In genomic region chr2:79456575-79457349, GRCm38 (mm10) we compare ENCODE assay signal across 7 mouse cellular contexts. TPM values are rescaled to one million over a fixed set of nuclear protein-coding genes. Genes with fewer than 3 reads are reported as not detected.
DNase-seq lines count a peak whose midpoint lies in the region; ATAC-seq and TF ChIP-seq lines count a peak whose summit lies in the region.

Gene Neurod1, minus strand, starts transcription at chr2:79456751.
Gene Cerkl, minus strand, starts transcription at chr2:79456785.

- peaks cover 35% of the 10 kb centered on the region for H3K27me3 ChIP-seq in forebrain, embryonic 14.5 days (replicated peaks; ENCODE audit: control insufficient read depth, insufficient read depth, low read length)
- H3K27me3 ChIP-seq in midbrain, postnatal 0 days (ENCODE audit: insufficient read depth, low read length) = peaks cover 22% of the 10 kb centered on the region

- intact Hi-C loops in left cerebral cortex, adult 2 months (cut with DNase I) = loop anchor here (5.0 kb wide), 2 partner anchors 99 to 181 kb away; partner anchors contain the start of gene Itprid2

- peak within 1 kb of the TSS; percentile 15; the same call in 1 of the 2 replicates for H3K27ac ChIP-seq in forebrain, embryonic 14.5 days (ENCODE audit: low read depth, low read length)
- H3K27ac ChIP-seq in left cerebral cortex, adult 2 months = peak within 1 kb of the TSS; percentile 80
- no peak within 1 kb of the TSS for H3K27ac ChIP-seq in midbrain, postnatal 0 days (ENCODE audit: low read depth, low read length)

- peak within 1 kb of the TSS; percentile 66 for H3K9ac ChIP-seq in forebrain, embryonic 14.5 days (ENCODE audit: low read length)
- H3K9ac ChIP-seq in midbrain, postnatal 0 days (replicated peaks; ENCODE audit: low read length, poor library complexity, severe bottlenecking) = 0 out of 2 replicates have a peak within 1 kb of the TSS, but pooled peaks have one; percentile 14

- no peaks in the 10 kb centered on the region for H3K36me3 ChIP-seq in forebrain, embryonic 14.5 days (ENCODE audit: control insufficient read depth, insufficient read depth, low read length)
- no peaks in the 10 kb centered on the region for H3K36me3 ChIP-seq in midbrain, postnatal 0 days (ENCODE audit: insufficient read depth, low read length)

- ATAC-seq in forebrain, embryonic 14.5 days = peak; percentile 84
- peak; percentile 83 for ATAC-seq in midbrain, postnatal 0 days (ENCODE audit: low FRiP score)

- peak within 1 kb of the TSS; percentile 43 for H3K4me3 ChIP-seq in forebrain, embryonic 14.5 days (ENCODE audit: low read depth, low read length)
- peak within 1 kb of the TSS; percentile 45 for H3K4me3 ChIP-seq in left cerebral cortex, adult 2 months
- H3K4me3 ChIP-seq in midbrain, postnatal 0 days (ENCODE audit: low read depth, low read length) = peak within 1 kb of the TSS; percentile 36

- DNase-seq in R1 (ENCODE audit: low read depth, low spot score) = peak; percentile 89
- peak; percentile 96 for DNase-seq in cerebellum, adult 11 months
- peak; percentile 93 for DNase-seq in forebrain, embryonic 14.5 days (ENCODE audit: low spot score)
- peak; percentile 55 to 63 for DNase-seq in left cerebral cortex, adult 2 months (ENCODE audit: extremely low spot score in 1 of 2, low spot score in 2 of 2)
- peak; percentile 91 for DNase-seq in midbrain, postnatal 0 days (ENCODE audit: low spot score)
- DNase-seq in spleen, postnatal 10 days (ENCODE audit: low spot score in 2 of 2) = no peak
- DNase-seq in T-cell, adult 2 months (ENCODE audit: low spot score) = no peak

- WGBS in forebrain, embryonic 14.5 days = 1% methylated on average over 41 of the region's 42 CpGs
- under 1% methylated on average over 42 of the region's 42 CpGs for WGBS in midbrain, postnatal 0 days

- no peak for TF ChIP-seq CTCF in left cerebral cortex, adult 2 months (IDR thresholded peaks at IDR 0.05)
- no peak for TF ChIP-seq CTCF in midbrain, postnatal 0 days (IDR thresholded peaks at IDR 0.05)

- H3K9me3 ChIP-seq in forebrain, embryonic 14.5 days (replicated peaks; ENCODE audit: control insufficient read depth, low read length) = no peaks in the 10 kb centered on the region
- H3K9me3 ChIP-seq in midbrain, postnatal 0 days (ENCODE audit: low read length) = no peaks in the 10 kb centered on the region

- H3K4me1 ChIP-seq in forebrain, embryonic 14.5 days (ENCODE audit: control insufficient read depth, insufficient read depth, low read length) = peaks cover 28% of the 10 kb centered on the region
- peaks cover 5% of the 10 kb centered on the region for H3K4me1 ChIP-seq in midbrain, postnatal 0 days (ENCODE audit: insufficient read depth, low read length)

- peak within 1 kb of the TSS; percentile 64 for H3K4me2 ChIP-seq in forebrain, embryonic 14.5 days (ENCODE audit: low read length)
- H3K4me2 ChIP-seq in midbrain, postnatal 0 days (ENCODE audit: low read depth, low read length, poor library complexity, severe bottlenecking) = peak within 1 kb of the TSS; percentile 51

RNA-seq across cellular contexts. Expression of gene Neurod1, which starts in this region (rescaled TPM):
- polyA plus RNA-seq in forebrain, embryonic 14.5 days (2014; fragmentation: Nextera tagmentation; extraction: Ambion mirVana) = 44.4 and 60.1 TPM in 2 replicates
- total RNA-seq in left cerebral cortex, adult 2 months (2021) = 10 to 100 TPM; 16.7 to 17.3 TPM
- 3.5 and 16.6 TPM in 2 replicates for total RNA-seq in midbrain, postnatal 0 days (2014; rRNA removed)
- polyA plus RNA-seq in midbrain, postnatal 0 days (2015; fragmentation: Nextera tagmentation; extraction: Ambion mirVana) = 4.1 and 6.2 TPM in 2 replicates

RNA-seq across cellular contexts. Expression of gene Cerkl, which starts in this region (rescaled TPM):
- 1.1 and 2.0 TPM in 2 replicates for polyA plus RNA-seq in forebrain, embryonic 14.5 days (2014; fragmentation: Nextera tagmentation; extraction: Ambion mirVana)
- total RNA-seq in left cerebral cortex, adult 2 months (2021) = 1 to 10 TPM; 5.6 to 6.3 TPM
- 0.11 and 0.47 TPM in 2 replicates for total RNA-seq in midbrain, postnatal 0 days (2014; rRNA removed)
- 0.72 and 1.5 TPM in 2 replicates for polyA plus RNA-seq in midbrain, postnatal 0 days (2015; fragmentation: Nextera tagmentation; extraction: Ambion mirVana)

Comparison
In these comparisons a context has a peak if more than half of its experiments do, and no peak if none do; other contexts are left out.
1. DNase-seq: peak in R1 (single experiment), cerebellum, adult 11 months (single experiment), forebrain, embryonic 14.5 days (single experiment), left cerebral cortex, adult 2 months (2 of 2) and midbrain, postnatal 0 days (single experiment); none in spleen, postnatal 10 days (0 of 2) and T-cell, adult 2 months (single experiment).
2. Peak in every context shown above with its lines, with median percentiles within 50 percentile points of each other: H3K4me3 ChIP-seq.